Mouse (Mus musculus) myocyte (in vitro differentiated cells): Measurements from ENCODE around the gene Smim13.

Experiments used
- CEBPB ChIP-seq: IDR thresholded peaks from 2 replicates; pipeline ENCODE4 v1.6.1; 2011; ENCODE audit warnings: mild to moderate bottlenecking, moderate library complexity; ENCODE audit not compliant: poor library complexity, insufficient read depth, severe bottlenecking
- E2F4 ChIP-seq: IDR thresholded peaks from one replicate; pipeline ENCODE4 v1.6.1; 2011; ENCODE audit warnings: mild to moderate bottlenecking, control low read depth, moderate library complexity; ENCODE audit not compliant: insufficient read depth
- MAX ChIP-seq: IDR thresholded peaks from one replicate; pipeline ENCODE4 v1.6.1; 2011; ENCODE audit warnings: low read depth, mild to moderate bottlenecking, control low read depth
- MYOD1 ChIP-seq, 3 experiments: IDR thresholded peaks; one replicate each; pipeline ENCODE4 v1.6.1; 2011; ENCODE audit warnings: control low read depth in 2 of 3, low read depth in 2 of 3, mild to moderate bottlenecking in 2 of 3, moderate library complexity in 1 of 3; ENCODE audit not compliant: insufficient read length in 2 of 3, control insufficient read depth in 1 of 3
- MYOG ChIP-seq, 3 experiments: IDR thresholded peaks; one replicate each; pipeline ENCODE4 v1.6.1; 2011; ENCODE audit warnings: control low read depth in 2 of 3, low read depth in 2 of 3, mild to moderate bottlenecking in 2 of 3; ENCODE audit not compliant: insufficient read length in 2 of 3, control insufficient read depth in 1 of 3, insufficient read depth in 1 of 3
- POLR2A ChIP-seq: IDR thresholded peaks from one replicate; pipeline ENCODE4 v1.6.1; 2011; ENCODE audit warnings: low read depth, mild to moderate bottlenecking, control low read depth, moderate library complexity; ENCODE audit not compliant: insufficient read length
- POLR2AphosphoS2 ChIP-seq: IDR thresholded peaks from one replicate; pipeline ENCODE4 v1.6.1; 2011; ENCODE audit warnings: low read depth, control low read depth; ENCODE audit not compliant: insufficient read length
- REST ChIP-seq: IDR thresholded peaks from one replicate; pipeline ENCODE4 v1.6.1; 2011; ENCODE audit warnings: mild to moderate bottlenecking, control low read depth, moderate library complexity; ENCODE audit not compliant: insufficient read depth, insufficient read length
- SRF ChIP-seq: IDR thresholded peaks from one replicate; pipeline ENCODE4 v1.6.1; 2011; ENCODE audit warnings: low read depth; ENCODE audit not compliant: control insufficient read depth, insufficient read length
- TCF12 ChIP-seq: IDR thresholded peaks from one replicate; pipeline ENCODE4 v1.6.1; 2011; ENCODE audit warnings: mild to moderate bottlenecking, control low read depth; ENCODE audit not compliant: poor library complexity, insufficient read depth, severe bottlenecking
- USF1 ChIP-seq: IDR thresholded peaks from one replicate; pipeline ENCODE4 v1.6.1; 2011; ENCODE audit warnings: low read depth, mild to moderate bottlenecking, control low read depth, moderate library complexity

GRCm38 (mm10) chr13:41219056-41219455 lies 30.6 kb upstream of the Smim13 start:
- TF ChIP-seq POLR2A (no peak), MAX (no peak), E2F4 (no peak), CEBPB (no peak), SRF (no peak), USF1 (no peak), TCF12 (no peak), POLR2AphosphoS2 (no peak), MYOG (IDR thresholded peaks at IDR 0.05; ENCODE audit: control insufficient read depth in 1 of 3, insufficient read depth in 1 of 3, insufficient read length in 2 of 3, low read depth in 2 of 3) (no peak), MYOD1 (IDR thresholded peaks at IDR 0.05; ENCODE audit: control insufficient read depth in 1 of 3, insufficient read length in 2 of 3, low read depth in 2 of 3) (no peak), REST (no peak)
